Mouse (Mus musculus) lung, postnatal 25 days (tissue): ENCODE results near the gene Sumo2.
"Not testable (repeated sequence)": the region's sequence is repeated elsewhere in the genome, so short reads cannot be mapped to it uniquely, and the experiment has no call there.

ENCODE experiments used
- DNase-seq: peaks from one replicate; pipeline ENCODE4 v3.0.0; 2022; ENCODE audit warnings: low spot score

The Sumo2 gene

GRCm38 (mm10) chr11:115518693-115519092 is 17.4 kb downstream of the Sumo2 start:
- no peak for DNase-seq

- DNase-seq: no peak
Measured at GRCm38 (mm10) chr11:115516942-115517341, 19.1 kb downstream of the Sumo2 start.

- no peak for DNase-seq
Measured at GRCm38 (mm10) chr11:115515021-115515420, 21.1 kb downstream of the Sumo2 start.

- peak; percentile 98 for DNase-seq
Measured at GRCm38 (mm10) chr11:115514238-115514663, 21.8 kb downstream of the Sumo2 start, which contains the start of gene Jpt1. Gene Jpt1 (minus strand): TSS chr11:115514387.

GRCm38 (mm10) chr11:115513271-115514237 is 22.5 kb downstream of the Sumo2 start:
- DNase-seq: peak; percentile 28

GRCm38 (mm10) chr11:115512407-115513183 is 23.5 kb downstream of the Sumo2 start:
- DNase-seq: peak; percentile 73

GRCm38 (mm10) chr11:115512004-115512403 is 24.1 kb downstream of the Sumo2 start:
- DNase-seq: no peak

GRCm38 (mm10) chr11:115511121-115511520 is 25.0 kb downstream of the Sumo2 start:
- no peak for DNase-seq

- no peak for DNase-seq
Measured at GRCm38 (mm10) chr11:115510507-115510888, 25.6 kb downstream of the Sumo2 start.

- no peak for DNase-seq
Measured at GRCm38 (mm10) chr11:115509773-115510506, 26.1 kb downstream of the Sumo2 start.

GRCm38 (mm10) chr11:115508061-115508460 is 28.0 kb downstream of the Sumo2 start:
- DNase-seq: peak; percentile 11

- DNase-seq: no peak
Measured at GRCm38 (mm10) chr11:115506586-115506985, 29.5 kb downstream of the Sumo2 start.

- no peak for DNase-seq
Measured at GRCm38 (mm10) chr11:115502636-115503035, 33.4 kb downstream of the Sumo2 start.

GRCm38 (mm10) chr11:115496559-115496958 is 39.5 kb downstream of the Sumo2 start:
- not testable (repeated sequence) for DNase-seq

GRCm38 (mm10) chr11:115492387-115492786 is 43.7 kb downstream of the Sumo2 start:
- no peak for DNase-seq

- DNase-seq: peak; percentile 88
Measured at GRCm38 (mm10) chr11:115491356-115492083, 44.6 kb downstream of the Sumo2 start, which contains the start of gene Nt5c. Gene Nt5c (minus strand): TSS chr11:115491862.

- no peak for DNase-seq
Measured at GRCm38 (mm10) chr11:115490441-115491355, 45.4 kb downstream of the Sumo2 start.

GRCm38 (mm10) chr11:115488551-115489104 is 47.4 kb downstream of the Sumo2 start:
- no peak for DNase-seq

GRCm38 (mm10) chr11:115485155-115485554 is 50.9 kb downstream of the Sumo2 start:
- no peak for DNase-seq

GRCm38 (mm10) chr11:115483726-115484125 is 52.4 kb downstream of the Sumo2 start:
- DNase-seq: peak; percentile 64
